Mouse (Mus musculus): ENCODE data around the gene Wipi1.

The Wipi1 gene

DNA sequence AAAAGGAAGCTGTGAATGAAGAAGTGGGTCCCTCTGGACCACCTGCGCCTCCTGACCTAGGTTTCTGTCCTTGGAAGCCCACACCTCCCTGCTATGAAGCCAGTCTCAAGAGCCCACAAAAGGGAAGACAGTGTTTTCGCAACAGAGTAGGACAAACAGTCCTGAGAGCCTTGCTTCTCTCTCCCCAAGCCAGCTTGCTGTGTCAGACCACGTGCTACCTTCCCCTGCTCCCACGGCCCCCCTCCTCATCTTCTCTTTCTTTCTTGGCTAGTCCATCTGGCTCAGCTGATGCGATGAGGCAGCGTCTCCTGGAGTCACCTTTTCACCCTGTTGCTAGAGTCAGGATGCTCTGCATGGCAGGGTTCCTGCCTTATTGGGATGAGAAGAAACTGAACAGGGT is 72.5 kb downstream of the Wipi1 start:
- DNase-seq (ENCODE audit: low read depth, low spot score) = no peak

DNA sequence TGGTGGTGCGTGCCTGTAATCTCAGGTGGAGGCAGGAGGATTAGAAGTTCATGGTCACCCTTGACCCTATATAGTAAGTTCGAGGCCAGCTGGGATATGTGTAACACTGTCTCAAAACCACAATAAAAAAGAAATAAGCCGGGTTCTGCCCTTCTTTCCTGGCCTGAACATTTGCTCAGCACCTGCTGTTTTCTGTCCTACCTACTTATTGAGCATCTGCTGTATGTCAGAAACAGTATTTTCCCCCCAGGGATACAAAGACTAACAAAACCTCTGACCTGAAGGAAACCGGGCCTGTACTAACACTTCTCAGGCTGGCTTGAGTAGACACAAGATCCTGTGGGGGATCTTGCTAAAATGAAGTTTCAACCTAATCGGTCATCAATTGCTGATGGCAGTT is 74.8 kb downstream of the Wipi1 start:
- DNase-seq (ENCODE audit: low read depth, low spot score) = no peak

DNA sequence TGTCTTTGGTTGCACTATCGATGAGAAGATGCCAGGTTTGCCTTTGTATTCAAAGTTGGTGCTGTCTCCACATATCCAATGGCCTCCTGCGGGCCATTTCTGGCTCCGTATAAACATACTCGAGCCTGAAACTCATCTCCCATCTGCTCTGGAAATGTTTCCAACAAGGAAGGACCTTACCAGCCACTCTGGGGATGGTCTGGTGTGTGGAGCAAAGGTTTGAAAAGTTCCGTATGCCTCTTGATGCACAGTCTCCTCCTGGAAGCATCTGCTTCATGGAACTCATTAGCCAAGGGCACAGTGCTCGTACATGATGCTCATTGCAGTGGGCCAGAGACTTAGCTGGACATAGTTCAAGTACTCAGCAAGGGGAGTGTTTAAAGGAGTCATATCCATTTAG is 75.8 kb downstream of the Wipi1 start:
- DNase-seq (ENCODE audit: low read depth, low spot score) = no peak

GRCm38 (mm10) chr11:109530030-109530429 is 81.7 kb downstream of the Wipi1 start:
- no peak for DNase-seq (ENCODE audit: low read depth, low spot score)

- no peak for DNase-seq (ENCODE audit: low read depth, low spot score)
Measured at GRCm38 (mm10) chr11:109525571-109525970, 86.2 kb downstream of the Wipi1 start.

DNA sequence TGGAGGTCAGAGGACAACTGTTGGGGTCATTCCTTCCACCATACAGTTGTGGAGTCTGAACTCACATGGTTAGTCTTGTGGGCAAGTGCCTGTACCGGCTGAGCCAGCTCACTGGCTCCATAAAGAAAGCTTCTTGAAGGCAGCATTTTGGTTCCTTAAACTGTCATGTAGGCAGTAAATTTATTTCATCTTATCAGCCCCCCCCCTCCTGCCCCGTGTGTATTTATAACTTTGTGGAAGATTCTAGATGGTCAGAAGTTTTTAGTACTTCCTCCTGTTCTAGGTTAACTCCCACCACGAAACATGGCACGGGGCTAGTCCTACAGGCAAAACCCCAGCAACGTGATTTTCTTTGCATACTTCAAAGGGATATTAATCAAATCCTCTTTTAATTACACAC is 86.9 kb downstream of the Wipi1 start:
- DNase-seq (ENCODE audit: low read depth, low spot score) = no peak
